Mouse (Mus musculus): ENCODE measurements around the gene Gfi1. TPM values are rescaled to one million over a fixed set of nuclear protein-coding genes. Genes with fewer than 3 reads are reported as not detected.

Gene Gfi1
- polyA plus RNA-seq (2014; fragmentation: Nextera tagmentation; extraction: Ambion mirVana): 0.10 TPM in 1 of 2 replicates, not detected in the other

GRCm38 (mm10) chr5:107725435-107726261 lies at the start of gene Gfi1:
Gene Gfi1 (minus strand): TSS chr5:107726036.
- no peaks in the 10 kb centered on the region for H3K9me3 ChIP-seq (replicated peaks; ENCODE audit: control insufficient read depth, low read length)
- no peaks in the 10 kb centered on the region for H3K36me3 ChIP-seq (replicated peaks; ENCODE audit: control insufficient read depth, insufficient read depth, low read depth, low read length)
- peaks cover 70% of the 10 kb centered on the region for H3K27me3 ChIP-seq (ENCODE audit: control insufficient read depth, insufficient read depth, low read length)
- peak within 1 kb of the TSS; percentile 27 for H3K4me3 ChIP-seq (ENCODE audit: low read depth, low read length)
- no peak within 1 kb of the TSS for H3K9ac ChIP-seq (replicated peaks; ENCODE audit: low read length)
- H3K4me2 ChIP-seq (ENCODE audit: low read depth, low read length): peak within 1 kb of the TSS; percentile 41
- WGBS: 1% methylated on average over 41 of the region's 41 CpGs
- H3K4me1 ChIP-seq (ENCODE audit: control insufficient read depth, insufficient read depth, low read length): peaks cover 21% of the 10 kb centered on the region
- DNase-seq (ENCODE audit: low spot score) (peak; percentile 13), ATAC-seq (replicated peaks; ENCODE audit: insufficient number of reproducible peaks, low FRiP score, low TSS enrichment, low read depth) (peak; percentile 35; the same call in 1 of the 2 replicates)
- no peak within 1 kb of the TSS for H3K27ac ChIP-seq (replicated peaks; ENCODE audit: low read depth, low read length)

GRCm38 (mm10) chr5:107772049-107772448 lies 46.2 kb upstream of the Gfi1 start:
- Histone ChIP-seq H3K4me1 (ENCODE audit: control insufficient read depth, insufficient read depth, low read length) (no peaks in the 10 kb centered on the region), H3K4me2 (ENCODE audit: low read depth, low read length) (no peak overlapping the region), H3K27ac (replicated peaks; ENCODE audit: low read depth, low read length) (no peak overlapping the region), H3K4me3 (ENCODE audit: low read depth, low read length) (no peak overlapping the region), H3K9me3 (replicated peaks; ENCODE audit: control insufficient read depth, low read length) (no peaks in the 10 kb centered on the region), H3K36me3 (replicated peaks; ENCODE audit: control insufficient read depth, insufficient read depth, low read depth, low read length) (no peaks in the 10 kb centered on the region), H3K9ac (replicated peaks; ENCODE audit: low read length) (no peak overlapping the region), H3K27me3 (ENCODE audit: control insufficient read depth, insufficient read depth, low read length) (no peaks in the 10 kb centered on the region)
- WGBS: 89% methylated on average over 5 of the region's 5 CpGs
- ATAC-seq (replicated peaks; ENCODE audit: insufficient number of reproducible peaks, low FRiP score, low TSS enrichment, low read depth) (no peak), DNase-seq (ENCODE audit: low spot score) (no peak)

GRCm38 (mm10) chr5:107768224-107768623 lies 42.4 kb upstream of the Gfi1 start:
- no peaks in the 10 kb centered on the region for H3K36me3 ChIP-seq (replicated peaks; ENCODE audit: control insufficient read depth, insufficient read depth, low read depth, low read length)

GRCm38 (mm10) chr5:107765946-107766345 lies 40.1 kb upstream of the Gfi1 start:
- DNase-seq (ENCODE audit: low spot score): no peak
- 93% methylated on average over 4 of the region's 4 CpGs for WGBS
- no peaks in the 10 kb centered on the region for H3K27me3 ChIP-seq (ENCODE audit: control insufficient read depth, insufficient read depth, low read length)

More at GRCm38 (mm10) chr5:107768224-107768623, 42.4 kb upstream of the Gfi1 start:
- 96% methylated on average over 1 of the region's 1 CpGs for whole genome bisulfite sequencing
- Histone ChIP-seq H3K27ac (replicated peaks; ENCODE audit: low read depth, low read length) (no peak overlapping the region), H3K9ac (replicated peaks; ENCODE audit: low read length) (no peak overlapping the region), H3K27me3 (ENCODE audit: control insufficient read depth, insufficient read depth, low read length) (no peaks in the 10 kb centered on the region), H3K4me3 (ENCODE audit: low read depth, low read length) (no peak overlapping the region), H3K4me1 (ENCODE audit: control insufficient read depth, insufficient read depth, low read length) (no peaks in the 10 kb centered on the region), H3K4me2 (ENCODE audit: low read depth, low read length) (no peak overlapping the region), H3K9me3 (replicated peaks; ENCODE audit: control insufficient read depth, low read length) (no peaks in the 10 kb centered on the region)
- ATAC-seq (replicated peaks; ENCODE audit: insufficient number of reproducible peaks, low FRiP score, low TSS enrichment, low read depth) (no peak), DNase-seq (ENCODE audit: low spot score) (no peak)

GRCm38 (mm10) chr5:107764486-107764885 lies 38.6 kb upstream of the Gfi1 start:
- ATAC-seq (replicated peaks; ENCODE audit: insufficient number of reproducible peaks, low FRiP score, low TSS enrichment, low read depth): no peak
- no peaks in the 10 kb centered on the region for H3K27me3 ChIP-seq (ENCODE audit: control insufficient read depth, insufficient read depth, low read length)
- no peaks in the 10 kb centered on the region for H3K36me3 ChIP-seq (replicated peaks; ENCODE audit: control insufficient read depth, insufficient read depth, low read depth, low read length)
- H3K4me1 ChIP-seq (ENCODE audit: control insufficient read depth, insufficient read depth, low read length): no peaks in the 10 kb centered on the region
- H3K9me3 ChIP-seq (replicated peaks; ENCODE audit: control insufficient read depth, low read length): no peaks in the 10 kb centered on the region
- no peak overlapping the region for H3K27ac ChIP-seq (replicated peaks; ENCODE audit: low read depth, low read length)
- no peak overlapping the region for H3K4me2 ChIP-seq (ENCODE audit: low read depth, low read length)
- WGBS: 75% methylated on average over 1 of the region's 1 CpGs
- no peak overlapping the region for H3K9ac ChIP-seq (replicated peaks; ENCODE audit: low read length)
- H3K4me3 ChIP-seq (ENCODE audit: low read depth, low read length): no peak overlapping the region
- no peak for DNase-seq (ENCODE audit: low spot score)

More at GRCm38 (mm10) chr5:107765946-107766345, 40.1 kb upstream of the Gfi1 start:
- no peak for ATAC-seq (replicated peaks; ENCODE audit: insufficient number of reproducible peaks, low FRiP score, low TSS enrichment, low read depth)
- Histone ChIP-seq H3K27ac (replicated peaks; ENCODE audit: low read depth, low read length) (no peak overlapping the region), H3K4me2 (ENCODE audit: low read depth, low read length) (no peak overlapping the region), H3K4me3 (ENCODE audit: low read depth, low read length) (no peak overlapping the region), H3K36me3 (replicated peaks; ENCODE audit: control insufficient read depth, insufficient read depth, low read depth, low read length) (no peaks in the 10 kb centered on the region), H3K9me3 (replicated peaks; ENCODE audit: control insufficient read depth, low read length) (no peaks in the 10 kb centered on the region), H3K9ac (replicated peaks; ENCODE audit: low read length) (no peak overlapping the region), H3K4me1 (ENCODE audit: control insufficient read depth, insufficient read depth, low read length) (no peaks in the 10 kb centered on the region)

- Histone ChIP-seq H3K4me2 (ENCODE audit: low read depth, low read length) (no peak overlapping the region), H3K9ac (replicated peaks; ENCODE audit: low read length) (no peak overlapping the region), H3K36me3 (replicated peaks; ENCODE audit: control insufficient read depth, insufficient read depth, low read depth, low read length) (no peaks in the 10 kb centered on the region), H3K27ac (replicated peaks; ENCODE audit: low read depth, low read length) (no peak overlapping the region), H3K4me1 (ENCODE audit: control insufficient read depth, insufficient read depth, low read length) (no peaks in the 10 kb centered on the region), H3K9me3 (replicated peaks; ENCODE audit: control insufficient read depth, low read length) (no peaks in the 10 kb centered on the region), H3K4me3 (ENCODE audit: low read depth, low read length) (no peak overlapping the region), H3K27me3 (ENCODE audit: control insufficient read depth, insufficient read depth, low read length) (no peaks in the 10 kb centered on the region)
- DNase-seq (ENCODE audit: low spot score) (no peak), ATAC-seq (replicated peaks; ENCODE audit: insufficient number of reproducible peaks, low FRiP score, low TSS enrichment, low read depth) (no peak)
Measured at GRCm38 (mm10) chr5:107763674-107764073, 37.8 kb upstream of the Gfi1 start.

GRCm38 (mm10) chr5:107759121-107759520 lies 33.3 kb upstream of the Gfi1 start:
- DNase-seq (ENCODE audit: low spot score) (no peak), ATAC-seq (replicated peaks; ENCODE audit: insufficient number of reproducible peaks, low FRiP score, low TSS enrichment, low read depth) (no peak)
- no peaks in the 10 kb centered on the region for H3K27me3 ChIP-seq (ENCODE audit: control insufficient read depth, insufficient read depth, low read length)
- no peaks in the 10 kb centered on the region for H3K36me3 ChIP-seq (replicated peaks; ENCODE audit: control insufficient read depth, insufficient read depth, low read depth, low read length)
- no peak overlapping the region for H3K4me3 ChIP-seq (ENCODE audit: low read depth, low read length)
- H3K4me2 ChIP-seq (ENCODE audit: low read depth, low read length): no peak overlapping the region
- H3K27ac ChIP-seq (replicated peaks; ENCODE audit: low read depth, low read length): no peak overlapping the region
- no peaks in the 10 kb centered on the region for H3K9me3 ChIP-seq (replicated peaks; ENCODE audit: control insufficient read depth, low read length)
- H3K4me1 ChIP-seq (ENCODE audit: control insufficient read depth, insufficient read depth, low read length): no peaks in the 10 kb centered on the region
- H3K9ac ChIP-seq (replicated peaks; ENCODE audit: low read length): no peak overlapping the region
- 66% methylated on average over 5 of the region's 5 CpGs for WGBS

GRCm38 (mm10) chr5:107756072-107756471 lies 30.2 kb upstream of the Gfi1 start:
- Histone ChIP-seq H3K27ac (replicated peaks; ENCODE audit: low read depth, low read length) (no peak overlapping the region), H3K4me3 (ENCODE audit: low read depth, low read length) (no peak overlapping the region), H3K9ac (replicated peaks; ENCODE audit: low read length) (no peak overlapping the region), H3K27me3 (ENCODE audit: control insufficient read depth, insufficient read depth, low read length) (no peaks in the 10 kb centered on the region), H3K4me2 (ENCODE audit: low read depth, low read length) (no peak overlapping the region), H3K36me3 (replicated peaks; ENCODE audit: control insufficient read depth, insufficient read depth, low read depth, low read length) (no peaks in the 10 kb centered on the region), H3K9me3 (replicated peaks; ENCODE audit: control insufficient read depth, low read length) (no peaks in the 10 kb centered on the region), H3K4me1 (ENCODE audit: control insufficient read depth, insufficient read depth, low read length) (no peaks in the 10 kb centered on the region)
- ATAC-seq (replicated peaks; ENCODE audit: insufficient number of reproducible peaks, low FRiP score, low TSS enrichment, low read depth): no peak
- no peak for DNase-seq (ENCODE audit: low spot score)
- 65% methylated on average over 2 of the region's 2 CpGs for WGBS

Data from embryonic facial prominence, embryonic 11.5 days (tissue).